ENCODE assay signal across 26 mouse cellular contexts in genomic region chr3:152516569-152516968, GRCm38 (mm10).
DNase-seq lines count a peak whose midpoint lies in the region; ATAC-seq and TF ChIP-seq lines count a peak whose summit lies in the region.
"Had no signal": no experiment of that assay in that cellular context is flagged by ENCODE, and none has a peak within 500 bp of the region (broad histone marks: within the 10 kb centered on the region; RNA-seq: fewer than 3 reads in every experiment).

No protein-coding gene starts in this region.

- no peak for DNase-seq in hindbrain, embryonic 14.5 days (ENCODE audit: low spot score)
- peak; percentile 42 for DNase-seq in brain, embryonic 14.5 days (ENCODE audit: low read depth)
- DNase-seq in forebrain, postnatal 0 days = peak; percentile 37
- DNase-seq in midbrain, postnatal 0 days (ENCODE audit: low spot score) = no peak
- DNase-seq in lung, postnatal 36 days = no peak
- DNase-seq in right cerebral cortex, postnatal 10 days (ENCODE audit: low spot score in 2 of 2) = no peak
- DNase-seq: adrenal gland, postnatal 10 days; cerebellum, adult 2 months; cerebellum, postnatal 14 days; gastrocnemius, adult 2 months; heart, postnatal 14 days; kidney, adult 8-10 months; kidney, postnatal 4 days; liver, embryonic 13.5 days; lung, adult 18-20 months had no signal

- peaks cover 15% of the 10 kb centered on the region for H3K4me1 ChIP-seq in hindbrain, embryonic 13.5 days (replicated peaks)
- H3K4me1 ChIP-seq in hindbrain, embryonic 14.5 days (replicated peaks; ENCODE audit: control insufficient read depth, insufficient read depth, low read length) = no peaks in the 10 kb centered on the region
- H3K4me1 ChIP-seq in forebrain, postnatal 0 days (ENCODE audit: insufficient read depth) = peaks cover 11% of the 10 kb centered on the region
- H3K4me1 ChIP-seq in midbrain, postnatal 0 days (ENCODE audit: insufficient read depth, low read length) = peaks cover 12% of the 10 kb centered on the region
- H3K4me1 ChIP-seq: intestine, embryonic 15.5 days; liver, embryonic 13.5 days had no signal

- 79% methylated on average over 3 of the region's 3 CpGs for WGBS in hindbrain, embryonic 13.5 days
- WGBS in hindbrain, embryonic 14.5 days = 76% methylated on average over 3 of the region's 3 CpGs
- 32% methylated on average over 3 of the region's 3 CpGs for WGBS in forebrain, postnatal 0 days
- WGBS in midbrain, postnatal 0 days = 37% methylated on average over 3 of the region's 3 CpGs

- no peaks in the 10 kb centered on the region for H3K9me3 ChIP-seq in hindbrain, embryonic 13.5 days
- H3K9me3 ChIP-seq in hindbrain, embryonic 14.5 days (ENCODE audit: control insufficient read depth, low read length) = no peaks in the 10 kb centered on the region
- H3K9me3 ChIP-seq in forebrain, postnatal 0 days (ENCODE audit: low read length) = no peaks in the 10 kb centered on the region
- no peaks in the 10 kb centered on the region for H3K9me3 ChIP-seq in midbrain, postnatal 0 days (ENCODE audit: low read length)
- H3K9me3 ChIP-seq: hindbrain, embryonic 10.5 days; intestine, embryonic 15.5 days; limb, embryonic 10.5 days; limb, embryonic 15.5 days; liver, embryonic 13.5 days had no signal

- no peak overlapping the region for H3K9ac ChIP-seq in hindbrain, embryonic 13.5 days
- no peak overlapping the region for H3K9ac ChIP-seq in hindbrain, embryonic 14.5 days
- no peak overlapping the region for H3K9ac ChIP-seq in forebrain, postnatal 0 days
- H3K9ac ChIP-seq in midbrain, postnatal 0 days (replicated peaks; ENCODE audit: low read length, poor library complexity, severe bottlenecking) = no peak overlapping the region
- H3K9ac ChIP-seq: intestine, embryonic 15.5 days; limb, embryonic 15.5 days; liver, embryonic 13.5 days had no signal

- TF ChIP-seq POLR2A in brain, embryonic 14.5 days (IDR thresholded peaks at IDR 0.05; ENCODE audit: borderline replicate concordance, extremely low read depth, insufficient read depth, insufficient read length, poor library complexity, severe bottlenecking) = no peak

- H3K27ac ChIP-seq in hindbrain, embryonic 13.5 days = 0 out of 2 replicates have a peak overlapping the region, but pooled peaks have one; percentile 52
- H3K27ac ChIP-seq in hindbrain, embryonic 14.5 days = no peak overlapping the region
- peak overlapping the region; percentile 82 for H3K27ac ChIP-seq in forebrain, postnatal 0 days (ENCODE audit: low read depth, low read length)
- 0 out of 2 replicates have a peak overlapping the region, but pooled peaks have one; percentile 33 for H3K27ac ChIP-seq in midbrain, postnatal 0 days (ENCODE audit: low read depth, low read length)
- H3K27ac ChIP-seq: gastrocnemius, adult 2 months; hindbrain, postnatal 0 days; intestine, embryonic 15.5 days; kidney, postnatal 0 days; limb, embryonic 10.5 days; limb, embryonic 15.5 days; liver, embryonic 13.5 days; macrophage had no signal

- no peak overlapping the region for H3K4me3 ChIP-seq in hindbrain, embryonic 13.5 days
- no peak overlapping the region for H3K4me3 ChIP-seq in hindbrain, embryonic 14.5 days (replicated peaks; ENCODE audit: low read length)
- H3K4me3 ChIP-seq in forebrain, postnatal 0 days (ENCODE audit: low read depth, low read length) = no peak overlapping the region
- no peak overlapping the region for H3K4me3 ChIP-seq in midbrain, postnatal 0 days (ENCODE audit: low read depth, low read length)
- H3K4me3 ChIP-seq: erythroblast, embryonic 14.5 days; gastrocnemius, adult 2 months; hindbrain, embryonic 10.5 days; intestine, embryonic 15.5 days; limb, embryonic 10.5 days; limb, embryonic 15.5 days; liver, embryonic 13.5 days had no signal

- H3K27me3 ChIP-seq in hindbrain, embryonic 13.5 days = no peaks in the 10 kb centered on the region
- H3K27me3 ChIP-seq in hindbrain, embryonic 14.5 days (ENCODE audit: control insufficient read depth, insufficient read depth, low read length) = no peaks in the 10 kb centered on the region
- H3K27me3 ChIP-seq in forebrain, postnatal 0 days (ENCODE audit: insufficient read depth, low read length) = no peaks in the 10 kb centered on the region
- H3K27me3 ChIP-seq in midbrain, postnatal 0 days (ENCODE audit: insufficient read depth, low read length) = no peaks in the 10 kb centered on the region
- H3K27me3 ChIP-seq: intestine, embryonic 15.5 days; limb, embryonic 15.5 days; liver, embryonic 13.5 days; Patski had no signal

- TF ChIP-seq CTCF in brain, embryonic 14.5 days (IDR thresholded peaks at IDR 0.05; ENCODE audit: borderline replicate concordance, extremely low read depth, insufficient read depth, insufficient read length) = no peak
- TF ChIP-seq CTCF in forebrain, postnatal 0 days (IDR thresholded peaks at IDR 0.05; ENCODE audit: low read depth) = no peak
- TF ChIP-seq CTCF in midbrain, postnatal 0 days (IDR thresholded peaks at IDR 0.05) = no peak

- no peaks in the 10 kb centered on the region for H3K36me3 ChIP-seq in hindbrain, embryonic 13.5 days
- H3K36me3 ChIP-seq in hindbrain, embryonic 14.5 days (replicated peaks; ENCODE audit: control insufficient read depth, insufficient read depth) = no peaks in the 10 kb centered on the region
- no peaks in the 10 kb centered on the region for H3K36me3 ChIP-seq in forebrain, postnatal 0 days (ENCODE audit: insufficient read depth)
- H3K36me3 ChIP-seq in midbrain, postnatal 0 days (ENCODE audit: insufficient read depth, low read length) = no peaks in the 10 kb centered on the region
- H3K36me3 ChIP-seq: hindbrain, embryonic 10.5 days; intestine, embryonic 15.5 days; limb, embryonic 10.5 days; limb, embryonic 15.5 days; liver, embryonic 13.5 days had no signal

- H3K4me2 ChIP-seq in hindbrain, embryonic 13.5 days = no peak overlapping the region
- no peak overlapping the region for H3K4me2 ChIP-seq in hindbrain, embryonic 14.5 days (replicated peaks)
- no peak overlapping the region for H3K4me2 ChIP-seq in forebrain, postnatal 0 days (ENCODE audit: low read depth)
- no peak overlapping the region for H3K4me2 ChIP-seq in midbrain, postnatal 0 days (ENCODE audit: low read depth, low read length, poor library complexity, severe bottlenecking)
- H3K4me2 ChIP-seq: intestine, embryonic 15.5 days; limb, embryonic 15.5 days; liver, embryonic 13.5 days had no signal

- ATAC-seq in hindbrain, embryonic 13.5 days (ENCODE audit: low FRiP score) = no peak
- ATAC-seq in hindbrain, embryonic 14.5 days (ENCODE audit: low FRiP score) = no peak
- peak; percentile 81; the same call in 1 of the 2 replicates for ATAC-seq in forebrain, postnatal 0 days
- no peak for ATAC-seq in midbrain, postnatal 0 days (ENCODE audit: low FRiP score)
- ATAC-seq: intestine, embryonic 15.5 days; lung, postnatal 0 days; Patski had no signal

Comparison
In these comparisons a context has a peak if more than half of its experiments do, and no peak if none do; other contexts are left out.
1. DNase-seq: peak in brain, embryonic 14.5 days (single experiment) and forebrain, postnatal 0 days (single experiment); none in hindbrain, embryonic 14.5 days (single experiment), midbrain, postnatal 0 days (single experiment), lung, postnatal 36 days (single experiment) and right cerebral cortex, postnatal 10 days (0 of 2).